Mouse (Mus musculus): ENCODE data around the gene Otud7b.

GRCm38 (mm10) chr3:96181510-96182381 lies 77.4 kb downstream of the Otud7b start:
- TF ChIP-seq CTCF (IDR thresholded peaks at IDR 0.05; ENCODE audit: extremely low read depth, insufficient read depth, low read length): no peak
- TF ChIP-seq POLR2A (IDR thresholded peaks at IDR 0.05; ENCODE audit: extremely low read depth, insufficient read depth, low read length): no peak
